Mouse (Mus musculus) hindbrain, embryonic 14.5 days (tissue): ENCODE data around the gene Peg12. TPM values are rescaled to one million over a fixed set of nuclear protein-coding genes. Genes with fewer than 3 reads are reported as not detected.
A peak's percentile ranks its signal among the peaks of the same experiment; 100 is the strongest.

Experiments
- ATAC-seq: fragments of 200-750 bp; cut with Nextera tagmentation; 2 replicates; pipeline ENCODE4 v1.8.0; 2017; ENCODE audit warnings: moderate number of reproducible peaks, mild to moderate bottlenecking, moderate TSS enrichment, moderate library complexity; ENCODE audit not compliant: low FRiP score
- DNase-seq: peaks from one replicate; pipeline ENCODE4 v3.0.0-alpha.2; 2015; ENCODE audit warnings: low spot score
- H3K27ac ChIP-seq: fragments of 300-500 bp; sonication (generic); 2 replicates; pipeline ENCODE4 v1.5.1; 2014; ENCODE audit warnings: mild to moderate bottlenecking, moderate library complexity
- H3K27me3 ChIP-seq: fragments of 300-500 bp; sonication (generic); 2 replicates; pipeline ENCODE4 v1.6.1; 2014; ENCODE audit warnings: mild to moderate bottlenecking, low read length, mixed read lengths; ENCODE audit not compliant: control insufficient read depth, insufficient read depth
- H3K36me3 ChIP-seq: fragments of 300-500 bp; sonication (generic); replicated peaks from 2 replicates; pipeline ENCODE4 v1.6.1; 2014; ENCODE audit not compliant: control insufficient read depth, insufficient read depth
- H3K4me1 ChIP-seq: fragments of 300-500 bp; sonication (generic); replicated peaks from 2 replicates; pipeline ENCODE4 v1.6.1; 2014; ENCODE audit warnings: antibody characterized with exemption, low read length, mixed read lengths; ENCODE audit not compliant: control insufficient read depth, insufficient read depth
- H3K4me2 ChIP-seq: fragments of 300-500 bp; sonication (generic); replicated peaks from 2 replicates; pipeline ENCODE4 v1.6.1; 2014; ENCODE audit warnings: mild to moderate bottlenecking, moderate library complexity
- H3K4me3 ChIP-seq: fragments of 300-500 bp; sonication (generic); replicated peaks from 2 replicates; pipeline ENCODE4 v1.5.1; 2014; ENCODE audit warnings: mild to moderate bottlenecking, low read length
- H3K9ac ChIP-seq: fragments of 300-500 bp; sonication (generic); 2 replicates; pipeline ENCODE4 v1.6.1; 2014
- H3K9me3 ChIP-seq: fragments of 300-500 bp; sonication (generic); 2 replicates; pipeline ENCODE4 v1.6.1; 2016; ENCODE audit warnings: low read length; ENCODE audit not compliant: control insufficient read depth
- WGBS: fragments of 180-500 bp; shearing (Covaris S2); extraction: QIAGEN DNeasy Blood & Tissue Kit; methylation state at CpG from one replicate; pipeline ENCODE4 v1.1.7; 2014; 5-methylcytosine and 5-hydroxymethylcytosine counted together
- polyA plus RNA-seq: library from polyadenylated mRNA; unstranded; fragments of >200 nt; fragmentation: Nextera tagmentation; extraction: Ambion mirVana; gene quantifications from 2 replicates; pipeline ENCODE4 v1.2.1, GENCODE M21; 2014

Gene Peg12
- polyA plus RNA-seq, 1 experiment from 2014 or later, result 10.0 TPM

DNA sequence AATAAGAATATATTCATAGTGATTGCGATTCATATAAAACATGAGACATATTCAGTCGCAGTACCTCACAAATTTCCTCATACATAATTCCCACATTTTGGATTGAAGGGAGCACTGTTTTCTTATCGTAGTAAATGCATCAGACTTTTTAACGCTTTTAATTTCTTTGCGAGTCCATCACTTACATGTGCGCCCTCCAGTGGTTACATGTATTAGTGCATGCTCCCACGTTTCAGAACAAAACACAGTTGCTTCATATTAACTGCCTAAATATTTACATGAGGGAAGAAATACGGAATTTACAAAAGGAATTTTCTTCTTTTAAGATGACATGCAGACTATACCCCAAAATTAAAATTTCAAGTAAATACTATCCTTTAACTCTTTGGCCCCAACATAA, 36.0 kb downstream of the Peg12 start:
- Histone ChIP-seq H3K27ac (no peak overlapping the region), H3K4me1 (no peaks in the 10 kb centered on the region), H3K4me2 (peak overlapping the region; percentile 29; the same call in 1 of the 2 replicates), H3K36me3 (no peaks in the 10 kb centered on the region), H3K27me3 (no peaks in the 10 kb centered on the region), H3K9ac (no peak overlapping the region), H3K4me3 (no peak overlapping the region), H3K9me3 (0 out of 2 replicates have a peak, but pooled peaks cover 7% of the 10 kb centered on the region)
- 18% methylated on average over 8 of the region's 8 CpGs for WGBS
- peak; percentile 60 for DNase-seq
- no peak for ATAC-seq

- 0 out of 2 replicates have a peak, but pooled peaks cover 3% of the 10 kb centered on the region for H3K9me3 ChIP-seq
- no peaks in the 10 kb centered on the region for H3K4me1 ChIP-seq
- DNase-seq (no peak), ATAC-seq (no peak)
- 31% methylated on average over 4 of the region's 4 CpGs for WGBS
- no peaks in the 10 kb centered on the region for H3K27me3 ChIP-seq
- peak overlapping the region; percentile 21; the same call in 1 of the 2 replicates for H3K4me2 ChIP-seq
- no peak overlapping the region; the same call in 1 of the 2 replicates for H3K9ac ChIP-seq
- H3K27ac ChIP-seq, result peak overlapping the region; percentile 12; the same call in 1 of the 2 replicates
- no peaks in the 10 kb centered on the region for H3K36me3 ChIP-seq
- no peak overlapping the region; the same call in 1 of the 2 replicates for H3K4me3 ChIP-seq
These were observed 41.1 kb downstream of the Peg12 start for GRCm38 (mm10) chr7:62423210-62423609.

DNA sequence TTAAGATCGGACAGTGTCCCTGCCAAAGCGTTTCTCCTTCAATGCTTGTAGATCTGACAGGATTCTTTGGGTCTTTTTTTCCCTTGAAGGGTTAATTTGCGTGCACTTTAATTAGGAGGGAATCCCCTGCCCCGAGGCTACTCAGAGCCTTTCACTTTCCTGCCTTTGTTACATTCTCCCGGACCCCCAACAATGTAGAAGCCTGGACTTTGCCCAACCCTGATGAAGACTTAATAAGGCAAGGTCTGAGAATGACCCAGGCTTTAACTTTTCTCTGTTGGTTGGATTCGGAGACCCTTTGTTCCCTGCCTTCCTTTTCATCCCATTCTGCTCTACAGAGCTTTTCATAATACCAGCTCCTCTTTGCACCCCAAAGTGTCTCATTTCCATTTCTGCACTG, 43.7 kb downstream of the Peg12 start:
- peak overlapping the region; percentile 93 for H3K27ac ChIP-seq
- H3K9ac ChIP-seq, result peak overlapping the region; percentile 66
- H3K4me1 ChIP-seq, result 0 out of 2 replicates have a peak, but pooled peaks cover 4% of the 10 kb centered on the region
- 38% methylated on average over 6 of the region's 6 CpGs for WGBS
- H3K36me3 ChIP-seq, result no peaks in the 10 kb centered on the region
- 0 out of 2 replicates have a peak, but pooled peaks cover 3% of the 10 kb centered on the region for H3K9me3 ChIP-seq
- no peaks in the 10 kb centered on the region for H3K27me3 ChIP-seq
- H3K4me2 ChIP-seq, result peak overlapping the region; percentile 49
- peak; percentile 38; the same call in 1 of the 2 replicates for ATAC-seq
- H3K4me3 ChIP-seq, result peak overlapping the region; percentile 69
- DNase-seq, result peak; percentile 62

DNA sequence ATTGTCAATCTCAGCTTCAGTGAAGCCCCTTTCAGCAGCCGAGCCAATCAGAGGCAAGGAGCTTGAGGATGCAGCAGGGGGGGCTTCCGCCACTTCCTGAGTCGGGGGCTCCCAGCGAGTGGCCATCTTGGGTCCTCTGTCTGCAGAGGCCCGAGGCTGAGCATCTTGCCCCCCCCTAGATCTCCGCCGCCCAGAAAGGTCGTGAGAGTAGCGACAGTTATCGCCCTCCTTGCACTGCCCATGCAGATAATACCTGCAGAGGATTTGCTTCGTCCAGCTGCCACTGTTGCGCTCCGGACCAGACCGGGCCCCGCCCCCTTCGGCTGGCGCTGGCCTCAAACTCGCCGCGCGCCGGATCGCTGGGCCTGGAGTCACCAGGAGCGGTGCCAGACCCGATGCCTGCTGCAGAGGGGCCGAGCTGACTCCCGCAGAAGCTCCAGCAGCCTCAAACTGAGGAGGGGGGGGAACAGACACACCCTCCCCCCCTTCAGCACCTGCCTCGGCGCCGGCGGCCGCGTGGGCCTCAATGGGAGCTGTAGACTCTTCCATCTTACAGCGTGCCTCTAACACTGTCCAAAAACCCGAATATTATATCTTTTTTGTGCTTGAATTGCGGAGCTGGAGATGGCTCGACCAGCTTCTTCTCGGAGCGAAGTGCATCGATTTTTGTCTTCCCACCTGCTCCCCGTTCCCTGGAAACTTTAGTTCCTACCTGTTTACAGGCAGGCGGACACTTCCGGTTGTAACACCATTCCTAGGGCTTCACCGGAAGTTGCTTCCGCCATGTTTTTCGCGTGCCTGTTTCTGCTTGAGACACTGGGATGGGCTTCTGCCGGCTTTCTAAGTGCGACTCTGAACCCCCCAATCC, 44.6 kb downstream of the Peg12 start, which contains the start of gene Mkrn3:
Gene Mkrn3 (minus strand): TSS at position 647 of the 868 bp plus-strand sequence.
- peak within 1 kb of the TSS; percentile 84 for H3K9ac ChIP-seq
- peak within 1 kb of the TSS; percentile 59 for H3K4me2 ChIP-seq
- 0 out of 2 replicates have a peak, but pooled peaks cover 3% of the 10 kb centered on the region for H3K9me3 ChIP-seq
- peak; percentile 94 for DNase-seq
- 25% methylated on average over 49 of the region's 49 CpGs for WGBS
- no peaks in the 10 kb centered on the region for H3K36me3 ChIP-seq
- H3K4me1 ChIP-seq, result 0 out of 2 replicates have a peak, but pooled peaks cover 5% of the 10 kb centered on the region
- peak; percentile 91 for ATAC-seq
- peak within 1 kb of the TSS; percentile 93 for H3K27ac ChIP-seq
- H3K27me3 ChIP-seq, result no peaks in the 10 kb centered on the region
- H3K4me3 ChIP-seq, result peak within 1 kb of the TSS; percentile 69

DNA sequence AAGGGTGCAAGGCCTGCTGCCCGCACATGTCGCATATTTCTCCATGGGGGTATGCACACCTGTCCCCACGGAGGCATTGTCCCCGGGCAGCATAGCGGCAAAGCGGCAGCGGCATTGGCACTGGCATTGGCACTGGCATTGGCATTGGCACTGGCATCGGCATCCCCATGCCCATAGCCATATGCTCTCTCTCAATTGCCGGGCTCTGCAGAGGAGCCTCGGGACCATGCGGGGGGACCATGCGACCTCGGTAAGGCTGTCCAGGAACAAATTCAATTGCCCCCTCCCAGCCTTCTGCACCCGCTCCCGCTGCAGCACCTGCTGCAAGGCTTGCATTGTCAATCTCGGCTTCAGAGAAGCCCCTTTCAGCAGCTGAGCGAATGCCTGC, 45.2 kb downstream of the Peg12 start:
- no peak; the same call in 1 of the 2 replicates for ATAC-seq
- 0 out of 2 replicates have a peak, but pooled peaks cover 3% of the 10 kb centered on the region for H3K9me3 ChIP-seq
- no peaks in the 10 kb centered on the region for H3K36me3 ChIP-seq
- peak overlapping the region; percentile 59 for H3K4me2 ChIP-seq
- peak overlapping the region; percentile 69 for H3K4me3 ChIP-seq
- H3K9ac ChIP-seq, result peak overlapping the region; percentile 84
- 43% methylated on average over 17 of the region's 17 CpGs for WGBS
- 0 out of 2 replicates have a peak, but pooled peaks cover 6% of the 10 kb centered on the region for H3K4me1 ChIP-seq
- peak overlapping the region; percentile 93 for H3K27ac ChIP-seq
- no peaks in the 10 kb centered on the region for H3K27me3 ChIP-seq
- DNase-seq, result no peak

GRCm38 (mm10) chr7:62418346-62418745, 46.0 kb downstream of the Peg12 start:
- Histone ChIP-seq H3K9ac (peak overlapping the region; percentile 84), H3K4me2 (peak overlapping the region; percentile 59), H3K4me3 (peak overlapping the region; percentile 69), H3K9me3 (0 out of 2 replicates have a peak, but pooled peaks cover under 1% of the 10 kb centered on the region), H3K36me3 (no peaks in the 10 kb centered on the region), H3K27ac (peak overlapping the region; percentile 93), H3K4me1 (0 out of 2 replicates have a peak, but pooled peaks cover 6% of the 10 kb centered on the region), H3K27me3 (no peaks in the 10 kb centered on the region)
- DNase-seq (no peak), ATAC-seq (no peak)
- 49% methylated on average over 9 of the region's 9 CpGs for WGBS

- Histone ChIP-seq H3K9me3 (no peaks in the 10 kb centered on the region), H3K4me3 (peak overlapping the region; percentile 2; the same call in 1 of the 2 replicates), H3K27me3 (no peaks in the 10 kb centered on the region), H3K4me2 (peak overlapping the region; percentile 37), H3K27ac (peak overlapping the region; percentile 72), H3K9ac (0 out of 2 replicates have a peak overlapping the region, but pooled peaks have one; percentile 28), H3K36me3 (no peaks in the 10 kb centered on the region), H3K4me1 (0 out of 2 replicates have a peak, but pooled peaks cover 6% of the 10 kb centered on the region)
- DNase-seq, result no peak
- no peak for ATAC-seq
These were observed 48.1 kb downstream of the Peg12 start for GRCm38 (mm10) chr7:62416173-62416572.

DNA sequence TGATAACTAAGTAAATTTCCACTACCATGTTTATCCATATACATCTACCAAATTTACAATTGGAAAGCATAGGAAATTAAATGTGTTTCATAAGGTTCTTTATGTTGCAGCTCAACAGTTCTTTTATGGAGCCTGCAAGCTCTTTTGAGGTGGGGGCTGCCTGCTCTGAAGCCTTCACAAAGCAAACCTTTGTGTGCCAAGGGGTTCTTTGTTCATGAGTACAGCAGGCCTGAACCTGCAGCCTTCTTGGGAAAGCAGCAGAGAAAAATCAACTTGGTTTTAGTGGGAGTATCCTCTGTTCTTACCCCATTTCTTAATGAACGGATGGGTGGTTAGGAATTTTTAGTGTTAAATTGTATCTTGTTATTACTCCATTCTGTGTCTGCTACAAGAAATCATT, 49.1 kb downstream of the Peg12 start:
- no peaks in the 10 kb centered on the region for H3K36me3 ChIP-seq
- 0 out of 2 replicates have a peak overlapping the region, but pooled peaks have one; percentile 10 for H3K4me2 ChIP-seq
- H3K27me3 ChIP-seq, result no peaks in the 10 kb centered on the region
- ATAC-seq (no peak), DNase-seq (no peak)
- H3K4me3 ChIP-seq, result no peak overlapping the region
- H3K4me1 ChIP-seq, result 0 out of 2 replicates have a peak, but pooled peaks cover 6% of the 10 kb centered on the region
- H3K27ac ChIP-seq, result peak overlapping the region; percentile 76
- H3K9ac ChIP-seq, result no peak overlapping the region
- H3K9me3 ChIP-seq, result no peaks in the 10 kb centered on the region
- 38% methylated on average over 1 of the region's 1 CpGs for WGBS
